Mouse (Mus musculus): ENCODE measurements around the gene Zdhhc1. TPM values are rescaled to one million over a fixed set of nuclear protein-coding genes. Genes with fewer than 3 reads are reported as not detected.

Gene Zdhhc1
- total and polyA plus RNA-seq, 3 experiments = 13.0 to 40.5 (median 13.3) TPM

DNA sequence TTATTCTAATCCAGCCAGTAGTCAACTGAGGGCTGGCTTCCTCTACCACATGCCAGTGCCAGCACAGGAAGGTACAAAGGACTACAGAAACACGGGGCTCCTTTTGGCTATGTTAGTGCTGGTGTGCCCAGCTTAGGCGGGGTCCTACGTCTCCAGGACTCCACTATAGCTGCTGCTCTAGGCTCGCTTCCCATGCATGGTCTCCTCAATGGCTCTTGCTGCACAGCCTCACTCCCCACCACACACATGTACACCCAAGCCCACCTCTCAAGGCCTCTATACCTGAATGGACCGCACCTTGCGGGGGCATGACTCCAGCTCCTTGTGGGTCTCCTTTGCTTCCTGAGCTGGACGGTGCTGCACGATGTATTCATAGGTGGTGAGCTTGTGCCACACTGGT lies 21.0 kb downstream of the Zdhhc1 start:
- Histone ChIP-seq H3K4me1 (ENCODE audit: control insufficient read depth, insufficient read depth, low read length) (peaks cover 16% of the 10 kb centered on the region), H3K27ac (peak overlapping the region; percentile 76), H3K9ac (ENCODE audit: low read depth, low read length) (no peak overlapping the region), H3K79me2 (replicated peaks; ENCODE audit: control insufficient read depth, insufficient read depth, low read length) (no peaks in the 10 kb centered on the region), H3K27me3 (ENCODE audit: control insufficient read depth, insufficient read depth, low read length) (no peaks in the 10 kb centered on the region), H3K36me3 (ENCODE audit: control insufficient read depth, insufficient read depth, low read length) (no peaks in the 10 kb centered on the region; the same call in 1 of the 2 replicates), H3K4me3 (no peak overlapping the region)
- intact Hi-C loops (cut with DNase I) = loop anchor here (2.0 to 5.0 kb wide), 3 partner anchors 33 to 118 kb away; partner anchors contain the start of genes Kctd19 and Lrrc36
- DNase-seq = peak in 1 of 2 experiments; percentile 25
- WGBS = 87% methylated on average over 8 of the region's 8 CpGs
- TF ChIP-seq EP300 (IDR thresholded peaks at IDR 0.05; ENCODE audit: insufficient read depth, low read depth, low read length) (no peak), POLR2A (IDR thresholded peaks at IDR 0.05; ENCODE audit: insufficient read depth, low read depth, low read length) (no peak), CTCF (IDR thresholded peaks at IDR 0.05) (no peak)

DNA sequence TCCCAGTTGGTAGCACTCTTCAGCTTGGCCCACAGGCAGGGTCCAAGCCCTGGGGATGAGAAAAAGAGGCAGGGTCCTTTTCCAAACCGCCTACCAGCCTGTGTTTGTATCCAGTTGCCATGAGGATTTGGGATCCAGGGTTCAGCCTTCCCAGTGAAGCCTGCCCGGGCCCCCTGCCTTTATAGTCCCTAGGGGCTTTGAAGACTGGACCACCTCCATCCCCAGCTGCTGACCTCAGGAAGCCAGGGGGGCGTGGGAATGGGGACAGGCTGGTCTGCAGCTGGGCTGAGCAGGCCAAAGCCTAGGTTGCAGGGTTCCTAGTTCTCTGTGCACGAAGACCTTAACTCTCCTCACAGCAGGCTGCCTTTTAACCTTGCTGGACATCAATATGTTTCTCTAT lies 21.4 kb downstream of the Zdhhc1 start:
- Histone ChIP-seq H3K79me2 (replicated peaks; ENCODE audit: control insufficient read depth, insufficient read depth, low read length) (no peaks in the 10 kb centered on the region), H3K27me3 (ENCODE audit: control insufficient read depth, insufficient read depth, low read length) (no peaks in the 10 kb centered on the region), H3K9ac (ENCODE audit: low read depth, low read length) (0 out of 2 replicates have a peak overlapping the region, but pooled peaks have one; percentile 4), H3K4me3 (no peak overlapping the region), H3K4me1 (ENCODE audit: control insufficient read depth, insufficient read depth, low read length) (peaks cover 17% of the 10 kb centered on the region), H3K36me3 (ENCODE audit: control insufficient read depth, insufficient read depth, low read length) (no peaks in the 10 kb centered on the region; the same call in 1 of the 2 replicates), H3K27ac (peak overlapping the region; percentile 76)
- 62% methylated on average over 4 of the region's 4 CpGs for WGBS
- DNase-seq = peak; percentile 79 to 80
- TF ChIP-seq POLR2A (IDR thresholded peaks at IDR 0.05; ENCODE audit: insufficient read depth, low read depth, low read length) = no peak
- TF ChIP-seq EP300 (IDR thresholded peaks at IDR 0.05; ENCODE audit: insufficient read depth, low read depth, low read length) = no peak
- no peak for TF ChIP-seq CTCF (IDR thresholded peaks at IDR 0.05)
- intact Hi-C loops (cut with DNase I) = loop anchor here (5.0 kb wide), 2 partner anchors 33 to 118 kb away; no protein-coding TSS in a partner anchor

DNA sequence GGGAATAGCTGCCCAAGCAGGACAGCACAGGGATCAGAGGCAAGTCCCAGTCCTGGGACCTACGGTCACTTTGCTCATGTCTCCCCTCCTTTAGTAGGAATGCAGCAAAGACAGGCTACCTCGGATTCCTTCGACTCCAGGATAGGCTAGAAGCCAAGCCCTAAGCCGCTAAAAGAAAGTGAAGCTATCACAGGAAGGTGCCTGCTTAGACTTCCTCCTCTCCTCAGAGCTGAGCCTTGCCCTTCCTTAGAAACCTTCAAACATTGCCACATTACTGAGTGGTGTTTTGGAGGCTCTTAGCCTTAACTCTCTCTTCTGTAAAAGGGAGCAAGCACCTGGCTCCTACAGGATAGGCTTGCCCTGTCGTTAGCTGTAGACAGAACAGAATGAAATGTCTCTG lies 22.0 kb downstream of the Zdhhc1 start:
- no peak for DNase-seq
- Histone ChIP-seq H3K27ac (peak overlapping the region; percentile 76), H3K4me3 (0 out of 2 replicates have a peak overlapping the region, but pooled peaks have one; percentile 15), H3K9ac (ENCODE audit: low read depth, low read length) (no peak overlapping the region), H3K79me2 (replicated peaks; ENCODE audit: control insufficient read depth, insufficient read depth, low read length) (no peaks in the 10 kb centered on the region), H3K4me1 (ENCODE audit: control insufficient read depth, insufficient read depth, low read length) (peaks cover 21% of the 10 kb centered on the region), H3K27me3 (ENCODE audit: control insufficient read depth, insufficient read depth, low read length) (no peaks in the 10 kb centered on the region), H3K36me3 (ENCODE audit: control insufficient read depth, insufficient read depth, low read length) (no peaks in the 10 kb centered on the region; the same call in 1 of the 2 replicates)
- WGBS = 26% methylated on average over 5 of the region's 5 CpGs
- intact Hi-C loops (cut with DNase I) = loop anchor here (5.0 kb wide), 2 partner anchors 32 to 117 kb away; no protein-coding TSS in a partner anchor
- no peak for TF ChIP-seq CTCF (IDR thresholded peaks at IDR 0.05)
- no peak for TF ChIP-seq POLR2A (IDR thresholded peaks at IDR 0.05; ENCODE audit: insufficient read depth, low read depth, low read length)
- TF ChIP-seq EP300 (IDR thresholded peaks at IDR 0.05; ENCODE audit: insufficient read depth, low read depth, low read length) = no peak

DNA sequence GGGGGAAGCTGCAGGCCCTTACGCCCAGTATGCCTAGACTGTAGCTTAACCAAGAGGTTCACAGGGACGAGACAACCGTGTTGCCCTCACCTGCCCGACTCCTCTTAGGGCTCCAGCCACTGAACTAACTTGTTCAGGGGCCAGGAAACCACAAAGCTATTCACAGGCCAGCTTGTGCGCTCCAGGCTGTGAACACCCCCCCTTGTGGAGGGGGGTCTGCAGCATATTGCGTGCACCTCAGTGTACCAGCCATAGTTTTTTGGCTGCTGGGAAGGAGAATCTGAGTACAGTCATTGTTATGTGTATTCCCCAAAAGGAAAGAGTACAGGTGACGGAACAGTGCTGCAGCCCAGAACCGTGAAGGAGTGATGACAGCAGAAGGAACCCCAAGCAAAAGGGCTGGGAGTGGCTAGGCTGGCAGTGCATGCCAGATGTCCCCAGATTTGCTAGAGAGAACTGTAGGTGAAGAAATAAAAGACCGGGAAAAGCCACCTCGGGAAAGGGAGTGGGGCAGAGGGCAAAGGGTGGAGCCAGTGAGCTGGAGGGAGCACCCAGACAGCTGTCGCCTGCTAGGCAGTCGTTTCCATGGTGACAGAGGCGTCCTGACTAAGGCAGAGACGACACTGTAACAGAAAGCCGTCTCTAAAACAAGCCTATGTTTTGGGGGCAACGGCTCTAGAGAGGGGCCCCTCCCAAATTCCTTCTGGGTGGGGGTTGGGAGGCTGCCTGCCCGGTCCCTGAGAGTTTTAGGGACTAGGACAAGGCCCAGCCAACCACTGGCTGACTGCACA lies 22.7 kb downstream of the Zdhhc1 start:
- Histone ChIP-seq H3K4me1 (ENCODE audit: control insufficient read depth, insufficient read depth, low read length) (peaks cover 24% of the 10 kb centered on the region), H3K9ac (ENCODE audit: low read depth, low read length) (no peak overlapping the region), H3K27ac (peak overlapping the region; percentile 76), H3K27me3 (ENCODE audit: control insufficient read depth, insufficient read depth, low read length) (no peaks in the 10 kb centered on the region), H3K36me3 (ENCODE audit: control insufficient read depth, insufficient read depth, low read length) (no peaks in the 10 kb centered on the region; the same call in 1 of the 2 replicates), H3K79me2 (replicated peaks; ENCODE audit: control insufficient read depth, insufficient read depth, low read length) (no peaks in the 10 kb centered on the region), H3K4me3 (no peak overlapping the region)
- DNase-seq = peak; percentile 61 to 78
- WGBS = 43% methylated on average over 17 of the region's 17 CpGs
- intact Hi-C loops (cut with DNase I) = no loop called here
- TF ChIP-seq CTCF (IDR thresholded peaks at IDR 0.05) = no peak
- no peak for TF ChIP-seq EP300 (IDR thresholded peaks at IDR 0.05; ENCODE audit: insufficient read depth, low read depth, low read length)
- no peak for TF ChIP-seq POLR2A (IDR thresholded peaks at IDR 0.05; ENCODE audit: insufficient read depth, low read depth, low read length)

DNA sequence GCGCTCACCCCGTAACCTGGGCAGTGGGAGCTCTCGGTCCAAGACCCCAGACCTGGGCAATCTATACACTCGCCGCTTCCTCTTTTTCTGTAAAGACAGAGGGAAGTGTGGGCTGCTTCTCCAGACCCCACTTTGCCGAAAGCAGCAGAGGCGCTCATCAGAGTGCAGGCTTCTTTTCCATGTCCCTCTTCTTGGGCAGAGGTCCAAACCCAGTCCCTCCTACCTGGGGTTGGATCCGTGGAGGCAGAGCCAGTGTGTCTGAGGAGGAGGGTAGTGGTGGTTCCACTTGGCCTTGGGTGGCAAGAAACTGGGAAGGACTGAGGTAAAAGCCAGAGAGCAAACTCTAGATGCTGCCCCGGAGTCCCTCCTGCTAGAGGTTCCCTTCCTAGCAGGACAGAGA lies 23.7 kb downstream of the Zdhhc1 start:
- H3K36me3 ChIP-seq (ENCODE audit: control insufficient read depth, insufficient read depth, low read length) = no peaks in the 10 kb centered on the region; the same call in 1 of the 2 replicates
- no peaks in the 10 kb centered on the region for H3K27me3 ChIP-seq (ENCODE audit: control insufficient read depth, insufficient read depth, low read length)
- no peak for DNase-seq
- H3K79me2 ChIP-seq (replicated peaks; ENCODE audit: control insufficient read depth, insufficient read depth, low read length) = no peaks in the 10 kb centered on the region
- peaks cover 26% of the 10 kb centered on the region for H3K4me1 ChIP-seq (ENCODE audit: control insufficient read depth, insufficient read depth, low read length)
- intact Hi-C loops (cut with DNase I) = no loop called here
- WGBS = 88% methylated on average over 9 of the region's 9 CpGs
- H3K27ac ChIP-seq = peak overlapping the region; percentile 76; the same call in 1 of the 2 replicates
- H3K4me3 ChIP-seq = no peak overlapping the region
- TF ChIP-seq CTCF (IDR thresholded peaks at IDR 0.05) = no peak
- TF ChIP-seq EP300 (IDR thresholded peaks at IDR 0.05; ENCODE audit: insufficient read depth, low read depth, low read length) = no peak
- TF ChIP-seq POLR2A (IDR thresholded peaks at IDR 0.05; ENCODE audit: insufficient read depth, low read depth, low read length) = no peak
- no peak overlapping the region for H3K9ac ChIP-seq (ENCODE audit: low read depth, low read length)
